Mouse (Mus musculus): ENCODE data around the gene Ppox. TPM values are rescaled to one million over a fixed set of nuclear protein-coding genes. Genes with fewer than 3 reads are reported as not detected.
A peak's percentile ranks its signal among the peaks of the same experiment; 100 is the strongest.

Gene Ppox
- polyA plus RNA-seq, 1 experiment from 2014 or later = 69.6 TPM

DNA sequence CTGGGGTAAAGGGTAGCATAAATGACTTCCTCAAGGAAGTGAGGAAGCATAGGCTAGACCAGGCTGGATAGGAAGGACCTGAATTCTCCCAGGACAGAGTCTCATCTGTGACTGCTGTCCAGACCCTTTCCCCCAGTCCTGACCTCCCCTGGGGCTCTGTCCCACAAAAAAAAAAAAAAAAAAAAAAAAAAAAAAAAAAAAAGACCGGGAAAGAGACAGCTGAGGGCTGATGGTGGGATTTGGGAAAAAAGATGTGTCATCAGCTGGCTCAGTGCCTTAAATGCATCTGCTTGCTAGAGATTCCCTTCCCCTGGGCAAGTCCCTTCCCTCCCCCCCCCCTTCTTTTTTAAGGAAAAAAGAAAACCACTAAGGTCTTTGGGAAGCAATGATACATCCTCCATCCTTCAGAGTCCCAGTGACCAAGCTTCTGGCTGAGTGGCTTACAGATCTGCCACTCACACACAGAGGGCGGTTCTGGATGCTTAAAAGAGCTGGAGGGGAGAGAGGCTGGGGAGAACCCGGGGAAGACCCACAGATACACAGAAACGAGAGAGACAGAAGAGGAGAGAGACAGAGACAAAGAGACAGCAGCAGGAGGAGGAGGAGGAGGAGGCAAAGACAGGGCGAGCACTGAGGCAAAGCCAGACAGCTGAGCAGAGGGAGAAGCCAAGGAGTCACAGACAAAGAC, 30.9 kb downstream of the Ppox start, which contains the start of gene Adamts4:
Adamts4 (plus strand) TSS at position 509 of the 688 bp plus-strand sequence.
- Histone ChIP-seq H3K4me3 (ENCODE audit: low read depth, low read length) (peak within 1 kb of the TSS; percentile 35), H3K27me3 (ENCODE audit: insufficient read depth, low read length) (peaks cover 16% of the 10 kb centered on the region; the same call in 1 of the 2 replicates), H3K27ac (ENCODE audit: low read depth) (0 out of 2 replicates have a peak within 1 kb of the TSS, but pooled peaks have one; percentile 44), H3K4me1 (ENCODE audit: insufficient read depth) (peaks cover 21% of the 10 kb centered on the region), H3K4me2 (ENCODE audit: low read depth, low read length) (peak within 1 kb of the TSS; percentile 49), H3K36me3 (replicated peaks; ENCODE audit: insufficient read depth, low read length) (no peaks in the 10 kb centered on the region; the same call in 1 of the 2 replicates), H3K9me3 (ENCODE audit: low read length) (no peaks in the 10 kb centered on the region), H3K9ac (replicated peaks) (0 out of 2 replicates have a peak within 1 kb of the TSS, but pooled peaks have one; percentile 16)
- no peak for TF ChIP-seq EP300 (IDR thresholded peaks at IDR 0.05; ENCODE audit: low read depth)
- no peak for TF ChIP-seq CTCF (IDR thresholded peaks at IDR 0.05; ENCODE audit: low read depth)
- DNase-seq (no peak), ATAC-seq (no peak)
- WGBS (ENCODE audit: insufficient replicate concordance) = 37% methylated on average over 4 of the region's 5 CpGs

GRCm38 (mm10) chr1:171248386-171249226, 32.4 kb downstream of the Ppox start:
- H3K9me3 ChIP-seq (ENCODE audit: low read length) = no peaks in the 10 kb centered on the region
- no peak overlapping the region for H3K4me3 ChIP-seq (ENCODE audit: low read depth, low read length)
- DNase-seq = no peak
- H3K4me2 ChIP-seq (ENCODE audit: low read depth, low read length) = no peak overlapping the region
- no peak for ATAC-seq
- H3K27me3 ChIP-seq (ENCODE audit: insufficient read depth, low read length) = peaks cover 16% of the 10 kb centered on the region; the same call in 1 of the 2 replicates
- peaks cover 4% of the 10 kb centered on the region for H3K36me3 ChIP-seq (replicated peaks; ENCODE audit: insufficient read depth, low read length)
- 39% methylated on average over 3 of the region's 3 CpGs for WGBS (ENCODE audit: insufficient replicate concordance)
- peaks cover 21% of the 10 kb centered on the region for H3K4me1 ChIP-seq (ENCODE audit: insufficient read depth)
- no peak for TF ChIP-seq EP300 (IDR thresholded peaks at IDR 0.05; ENCODE audit: low read depth)
- TF ChIP-seq CTCF (IDR thresholded peaks at IDR 0.05; ENCODE audit: low read depth) = no peak
- H3K27ac ChIP-seq (ENCODE audit: low read depth) = peak overlapping the region; percentile 81
- no peak overlapping the region for H3K9ac ChIP-seq (replicated peaks)

- Histone ChIP-seq H3K36me3 (replicated peaks; ENCODE audit: insufficient read depth, low read length) (peaks cover 7% of the 10 kb centered on the region), H3K9me3 (ENCODE audit: low read length) (no peaks in the 10 kb centered on the region), H3K4me1 (ENCODE audit: insufficient read depth) (peaks cover 21% of the 10 kb centered on the region), H3K27ac (ENCODE audit: low read depth) (peak overlapping the region; percentile 81), H3K27me3 (ENCODE audit: insufficient read depth, low read length) (peaks cover 16% of the 10 kb centered on the region; the same call in 1 of the 2 replicates), H3K4me3 (ENCODE audit: low read depth, low read length) (peak overlapping the region; percentile 70), H3K9ac (replicated peaks) (peak overlapping the region; percentile 65), H3K4me2 (ENCODE audit: low read depth, low read length) (peak overlapping the region; percentile 97)
- DNase-seq (no peak), ATAC-seq (no peak)
- TF ChIP-seq CTCF (IDR thresholded peaks at IDR 0.05; ENCODE audit: low read depth) (no peak), EP300 (IDR thresholded peaks at IDR 0.05; ENCODE audit: low read depth) (no peak)
- 25% methylated on average over 4 of the region's 4 CpGs for WGBS (ENCODE audit: insufficient replicate concordance)
Observed at GRCm38 (mm10) chr1:171247916-171248315, 33.1 kb downstream of the Ppox start.

- H3K9me3 ChIP-seq (ENCODE audit: low read length) = no peaks in the 10 kb centered on the region
- DNase-seq = no peak
- TF ChIP-seq CTCF (IDR thresholded peaks at IDR 0.05; ENCODE audit: low read depth) = no peak
- TF ChIP-seq EP300 (IDR thresholded peaks at IDR 0.05; ENCODE audit: low read depth) = no peak
- H3K27me3 ChIP-seq (ENCODE audit: insufficient read depth, low read length) = peaks cover 16% of the 10 kb centered on the region; the same call in 1 of the 2 replicates
- peaks cover 21% of the 10 kb centered on the region for H3K4me1 ChIP-seq (ENCODE audit: insufficient read depth)
- peak overlapping the region; percentile 70 for H3K4me3 ChIP-seq (ENCODE audit: low read depth, low read length)
- WGBS (ENCODE audit: insufficient replicate concordance) = 8% methylated on average over 13 of the region's 13 CpGs
- H3K9ac ChIP-seq (replicated peaks) = peak overlapping the region; percentile 65
- peak overlapping the region; percentile 81 for H3K27ac ChIP-seq (ENCODE audit: low read depth)
- H3K36me3 ChIP-seq (replicated peaks; ENCODE audit: insufficient read depth, low read length) = peaks cover 11% of the 10 kb centered on the region
- peak overlapping the region; percentile 97 for H3K4me2 ChIP-seq (ENCODE audit: low read depth, low read length)
- peak; percentile 6 for ATAC-seq
Observed at GRCm38 (mm10) chr1:171247453-171247841, 33.5 kb downstream of the Ppox start.

GRCm38 (mm10) chr1:171246709-171247452, 34.1 kb downstream of the Ppox start:
- peaks cover 16% of the 10 kb centered on the region; the same call in 1 of the 2 replicates for H3K27me3 ChIP-seq (ENCODE audit: insufficient read depth, low read length)
- DNase-seq = peak; percentile 98
- H3K36me3 ChIP-seq (replicated peaks; ENCODE audit: insufficient read depth, low read length) = peaks cover 15% of the 10 kb centered on the region
- H3K4me3 ChIP-seq (ENCODE audit: low read depth, low read length) = peak overlapping the region; percentile 70
- peak; percentile 99 for TF ChIP-seq CTCF (IDR thresholded peaks at IDR 0.05; ENCODE audit: low read depth)
- peak; percentile 57 for TF ChIP-seq EP300 (IDR thresholded peaks at IDR 0.05; ENCODE audit: low read depth)
- peak overlapping the region; percentile 81 for H3K27ac ChIP-seq (ENCODE audit: low read depth)
- under 1% methylated on average over 41 of the region's 41 CpGs for WGBS (ENCODE audit: insufficient replicate concordance)
- peak; percentile 96 for ATAC-seq
- peak overlapping the region; percentile 97 for H3K4me2 ChIP-seq (ENCODE audit: low read depth, low read length)
- H3K9ac ChIP-seq (replicated peaks) = peak overlapping the region; percentile 81
- peaks cover 21% of the 10 kb centered on the region for H3K4me1 ChIP-seq (ENCODE audit: insufficient read depth)
- H3K9me3 ChIP-seq (ENCODE audit: low read length) = no peaks in the 10 kb centered on the region
